Mouse (Mus musculus) left cerebral cortex, postnatal 14 days (tissue): ENCODE data around the gene Sfmbt1. TPM values are rescaled to one million over a fixed set of nuclear protein-coding genes. Genes with fewer than 3 reads are reported as not detected.

ENCODE experiments used
- DNase-seq, 2 experiments: peaks; one replicate each; pipeline ENCODE4 v3.0.0; 2021 to 2022; ENCODE audit warnings: low spot score in 2 of 2, mixed read lengths in 1 of 2
- intact Hi-C: fragments of 180-260 bp; cut with DNase I; formaldehyde crosslinking; loops from one replicate; pipeline ENCODE4 v1.15.1; 2025
- total RNA-seq, 2 experiments: library from RNA; stranded (reverse); gene quantifications; 2 replicates each; pipeline ENCODE4 v1.2.3; 2021

The Sfmbt1 gene
- total RNA-seq, 2 experiments from 2014 or later, result 26.0 to 29.9 TPM

GRCm38 (mm10) chr14:30792871-30793270 is 78.2 kb downstream of the Sfmbt1 start:
- intact Hi-C loops, result no loop called here

GRCm38 (mm10) chr14:30801756-30802155 is 87.1 kb downstream of the Sfmbt1 start:
- intact Hi-C loops, result no loop called here

More at GRCm38 (mm10) chr14:30792871-30793270, 78.2 kb downstream of the Sfmbt1 start:
- no peak for DNase-seq

GRCm38 (mm10) chr14:30821136-30821535 is 106.5 kb downstream of the Sfmbt1 start:
- no peak for DNase-seq
- intact Hi-C loops, result no loop called here

More at GRCm38 (mm10) chr14:30801756-30802155, 87.1 kb downstream of the Sfmbt1 start:
- DNase-seq, result no peak

- intact Hi-C loops, result no loop called here
- DNase-seq, result no peak
These were observed 109.9 kb downstream of the Sfmbt1 start for GRCm38 (mm10) chr14:30824456-30824995.

- DNase-seq, result no peak
- intact Hi-C loops, result loop anchor here (5.0 kb wide), 2 partner anchors 42 to 122 kb away; no protein-coding TSS in a partner anchor
These were observed 110.4 kb downstream of the Sfmbt1 start for GRCm38 (mm10) chr14:30825021-30825475.

GRCm38 (mm10) chr14:30825476-30826131 is 111.0 kb downstream of the Sfmbt1 start, which contains the start of gene Tmem110:
TSS of gene Tmem110 (plus strand) at chr14:30825590.
- peak; percentile 78 to 86 for DNase-seq
- intact Hi-C loops, result loop anchor here (5.0 kb wide), 2 partner anchors 42 to 122 kb away; no protein-coding TSS in a partner anchor

GRCm38 (mm10) chr14:30826174-30827140 is 111.8 kb downstream of the Sfmbt1 start:
- intact Hi-C loops, result loop anchor here (5.0 kb wide), 2 partner anchors 41 to 121 kb away; no protein-coding TSS in a partner anchor
- no peak for DNase-seq

- DNase-seq, result no peak
- intact Hi-C loops, result loop anchor here (5.0 kb wide), 2 partner anchors 40 to 120 kb away; no protein-coding TSS in a partner anchor
These were observed 112.8 kb downstream of the Sfmbt1 start for GRCm38 (mm10) chr14:30827480-30827879.

GRCm38 (mm10) chr14:30828077-30828476 is 113.4 kb downstream of the Sfmbt1 start:
- intact Hi-C loops, result loop anchor here (5.0 kb wide), 2 partner anchors 39 to 119 kb away; no protein-coding TSS in a partner anchor

GRCm38 (mm10) chr14:30828635-30829460 is 114.2 kb downstream of the Sfmbt1 start:
- DNase-seq, result no peak
- intact Hi-C loops, result loop anchor here (5.0 kb wide), 2 partner anchors 38 to 118 kb away; no protein-coding TSS in a partner anchor

More at GRCm38 (mm10) chr14:30828077-30828476, 113.4 kb downstream of the Sfmbt1 start:
- no peak for DNase-seq

- intact Hi-C loops, result no loop called here
- DNase-seq, result no peak
These were observed 122.9 kb downstream of the Sfmbt1 start for GRCm38 (mm10) chr14:30837416-30837996.

GRCm38 (mm10) chr14:30843701-30844100 is 129.1 kb downstream of the Sfmbt1 start:
- intact Hi-C loops, result no loop called here
- no peak for DNase-seq

GRCm38 (mm10) chr14:30850504-30850903 is 135.9 kb downstream of the Sfmbt1 start:
- DNase-seq, result no peak
- intact Hi-C loops, result no loop called here

- no peak for DNase-seq
- intact Hi-C loops, result no loop called here
These were observed 137.7 kb downstream of the Sfmbt1 start for GRCm38 (mm10) chr14:30852325-30852724.

- no peak for DNase-seq
- intact Hi-C loops, result no loop called here
These were observed 140.7 kb downstream of the Sfmbt1 start for GRCm38 (mm10) chr14:30855316-30855715.

GRCm38 (mm10) chr14:30856885-30857507 is 142.3 kb downstream of the Sfmbt1 start:
- intact Hi-C loops, result no loop called here
- no peak for DNase-seq

GRCm38 (mm10) chr14:30857990-30858389 is 143.3 kb downstream of the Sfmbt1 start:
- intact Hi-C loops, result no loop called here

More at GRCm38 (mm10) chr14:30857990-30858389, 143.3 kb downstream of the Sfmbt1 start:
- no peak for DNase-seq
